Mouse (Mus musculus) cerebellum, adult 18-20 months (tissue): ENCODE data around the gene Vmn2r116.
"Not testable (repeated sequence)": the region's sequence is repeated elsewhere in the genome, so short reads cannot be mapped to it uniquely, and the experiment has no call there.

ENCODE experiments used
- DNase-seq, 2 experiments: peaks; one replicate each; pipeline ENCODE4 v3.0.0; 2021

Vmn2r116 gene

GRCm38 (mm10) chr17:23384304-23384703, at the start of gene Vmn2r116:
Gene Vmn2r116 (plus strand): TSS chr17:23384604.
- not testable (repeated sequence) for DNase-seq

DNA sequence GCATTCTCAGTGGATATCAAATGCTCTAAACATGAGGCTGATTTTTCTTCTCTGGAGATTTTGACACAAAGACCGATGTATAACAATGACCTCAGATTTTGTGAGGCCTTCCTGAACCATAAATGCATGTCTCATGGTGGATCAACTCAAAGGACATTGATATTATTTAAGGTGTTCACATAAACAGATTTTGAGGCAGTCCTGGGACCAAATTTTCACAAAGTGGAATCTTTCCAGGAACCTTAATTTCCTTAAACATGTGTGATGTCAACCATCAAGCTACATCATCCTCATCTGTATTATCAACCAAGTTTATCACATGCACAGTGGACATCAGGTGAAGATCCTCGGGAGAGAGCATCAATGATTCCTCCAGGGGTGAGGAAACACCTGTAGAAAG, 41.0 kb upstream of the Vmn2r116 start, which contains the start of gene Vmn2r115:
Gene Vmn2r115 (plus strand): TSS at position 301 of the 400 bp plus-strand sequence.
- DNase-seq = not testable (repeated sequence)

GRCm38 (mm10) chr17:23351644-23352043, 32.8 kb upstream of the Vmn2r116 start:
- DNase-seq = no peak

DNA sequence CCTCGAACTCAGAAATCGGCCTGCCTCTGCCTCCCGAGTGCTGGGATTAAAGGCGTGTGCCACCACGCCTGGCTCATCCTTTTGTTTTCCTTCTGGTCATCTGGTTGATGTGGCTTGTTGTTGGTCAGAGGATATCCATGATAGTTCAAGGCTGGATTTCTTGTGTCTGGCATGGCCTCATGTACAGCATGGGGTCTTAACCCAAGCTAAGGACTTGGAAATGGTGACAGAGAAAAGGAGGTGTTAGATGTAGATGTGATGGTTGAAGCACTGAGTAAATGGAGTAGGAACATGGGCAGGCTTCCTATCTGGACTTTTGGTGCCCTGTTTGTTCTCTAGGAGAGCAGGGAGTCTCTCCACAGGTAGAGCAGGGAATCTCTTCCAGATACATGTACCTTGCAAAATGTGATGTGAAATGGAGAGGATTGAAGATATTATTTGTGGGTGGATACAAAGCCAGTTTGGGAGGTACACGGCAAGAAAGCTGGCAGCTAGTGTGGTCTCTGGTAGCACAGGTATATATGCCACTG, 48.8 kb downstream of the Vmn2r116 start:
- DNase-seq = no peak
